In the genomic region with DNA sequence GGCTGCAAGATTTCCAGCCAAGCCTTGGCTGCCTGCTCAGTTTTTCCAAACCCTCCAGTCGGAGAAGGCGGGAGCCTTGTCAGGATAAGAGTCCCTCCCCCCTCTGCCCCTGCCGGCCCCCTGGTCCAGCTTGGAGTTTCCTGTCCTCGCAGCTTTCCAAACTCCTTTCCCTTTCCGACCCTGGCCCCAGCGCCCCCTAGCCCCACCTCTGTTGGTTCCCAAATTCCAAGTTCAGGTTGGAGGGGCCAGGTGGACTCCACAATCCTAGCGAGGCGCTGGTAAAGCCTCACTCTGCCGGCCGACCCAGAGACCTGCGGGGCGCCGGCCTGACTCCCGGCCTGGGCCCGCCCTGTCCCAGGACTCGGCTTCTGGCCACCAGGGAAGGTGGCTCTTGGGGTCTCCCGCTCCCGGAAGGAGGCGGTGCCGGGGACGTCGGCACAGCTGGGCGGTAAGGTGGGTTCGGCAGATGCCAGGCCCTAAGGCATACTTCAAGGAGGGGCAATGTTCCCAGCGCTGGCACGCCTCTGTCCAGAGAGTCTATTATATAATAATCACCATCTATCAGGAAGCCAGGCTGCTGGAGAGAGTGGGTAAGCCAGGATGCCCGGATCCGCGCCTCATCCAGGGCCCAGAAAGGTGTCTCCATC, we compare ENCODE assay signal across 9 mouse cellular contexts. TPM values are rescaled to one million over a fixed set of nuclear protein-coding genes. Genes with fewer than 3 reads are reported as not detected.
DNase-seq lines count a peak whose midpoint lies in the region; ATAC-seq and TF ChIP-seq lines count a peak whose summit lies in the region.
"Had no signal": no experiment of that assay in that cellular context is flagged by ENCODE, and none has a peak within 500 bp of the region (broad histone marks: within the 10 kb centered on the region; RNA-seq: fewer than 3 reads in every experiment).

No protein-coding gene starts in this region.

- H3K9me3 ChIP-seq in forebrain, postnatal 0 days (ENCODE audit: low read length): no peaks in the 10 kb centered on the region
- H3K9me3 ChIP-seq in hindbrain, embryonic 11.5 days (ENCODE audit: control insufficient read depth, low read length): no peaks in the 10 kb centered on the region

- H3K36me3 ChIP-seq in forebrain, postnatal 0 days (ENCODE audit: insufficient read depth): no peaks in the 10 kb centered on the region
- H3K36me3 ChIP-seq in hindbrain, embryonic 11.5 days (ENCODE audit: control insufficient read depth, insufficient read depth, low read length): no peaks in the 10 kb centered on the region

- peak; percentile 41 for TF ChIP-seq CTCF in forebrain, postnatal 0 days (IDR thresholded peaks at IDR 0.05; ENCODE audit: low read depth)

- no peaks in the 10 kb centered on the region for H3K27me3 ChIP-seq in forebrain, postnatal 0 days (ENCODE audit: insufficient read depth, low read length)
- H3K27me3 ChIP-seq in hindbrain, embryonic 11.5 days (ENCODE audit: control insufficient read depth, insufficient read depth, low read length): peaks cover 2% of the 10 kb centered on the region; the same call in 1 of the 2 replicates

- ATAC-seq in forebrain, postnatal 0 days: peak; percentile 67
- ATAC-seq in hindbrain, embryonic 11.5 days (ENCODE audit: low FRiP score): peak; percentile 67
- no peak for ATAC-seq in inflammation-experienced regulatory T-cells, adult 6 months

- peak overlapping the region; percentile 91 for H3K4me2 ChIP-seq in forebrain, postnatal 0 days (ENCODE audit: low read depth)
- H3K4me2 ChIP-seq in hindbrain, embryonic 11.5 days (replicated peaks; ENCODE audit: low read depth, low read length): peak overlapping the region; percentile 98

- peak; percentile 88 for DNase-seq in MN1 (ENCODE audit: low spot score)
- peak; percentile 77 for DNase-seq in cerebellum, adult 11 months
- peak; percentile 91 for DNase-seq in forebrain, postnatal 0 days
- DNase-seq in hindbrain, embryonic 11.5 days (ENCODE audit: low spot score): peak; percentile 88
- peak; percentile 67 to 75 for DNase-seq in layer of hippocampus, postnatal 36 days
- DNase-seq in lung, postnatal 25 days (ENCODE audit: low spot score): peak; percentile 85
- DNase-seq in skeletal muscle tissue, adult 2 months (ENCODE audit: low read depth, low spot score): peak; percentile 72

- 3% methylated on average over 29 of the region's 29 CpGs for WGBS in forebrain, postnatal 0 days
- WGBS in hindbrain, embryonic 11.5 days: under 1% methylated on average over 27 of the region's 29 CpGs

- H3K27ac ChIP-seq in forebrain, postnatal 0 days (ENCODE audit: low read depth, low read length): peak overlapping the region; percentile 94
- peak overlapping the region; percentile 86 for H3K27ac ChIP-seq in hindbrain, embryonic 11.5 days (ENCODE audit: low read depth, low read length)

- H3K4me3 ChIP-seq in forebrain, postnatal 0 days (ENCODE audit: low read depth, low read length): peak overlapping the region; percentile 75
- peak overlapping the region; percentile 61 for H3K4me3 ChIP-seq in hindbrain, embryonic 11.5 days (ENCODE audit: low read depth, low read length)

- H3K4me1 ChIP-seq in forebrain, postnatal 0 days (ENCODE audit: insufficient read depth): peaks cover 14% of the 10 kb centered on the region; the same call in 1 of the 2 replicates
- peaks cover 3% of the 10 kb centered on the region; the same call in 1 of the 2 replicates for H3K4me1 ChIP-seq in hindbrain, embryonic 11.5 days (replicated peaks; ENCODE audit: control insufficient read depth, insufficient read depth, low read length)

- H3K9ac ChIP-seq in forebrain, postnatal 0 days: peak overlapping the region; percentile 75
- H3K9ac ChIP-seq in hindbrain, embryonic 11.5 days (ENCODE audit: low read depth, low read length): peak overlapping the region; percentile 62

RNA-seq across cellular contexts. Expression of a gene that starts 3.5 kb away (rescaled TPM):
- 29.2 and 38.7 TPM in 2 replicates for total RNA-seq in forebrain, postnatal 0 days (2014; rRNA removed)
- 9.3 and 13.0 TPM in 2 replicates for polyA plus RNA-seq in forebrain, postnatal 0 days (2015; fragmentation: Nextera tagmentation; extraction: Ambion mirVana)
- polyA plus RNA-seq in hindbrain, embryonic 11.5 days (2014; fragmentation: Nextera tagmentation; extraction: Ambion mirVana): 8.6 and 10.1 TPM in 2 replicates
- 10 to 100 TPM; 70.9 to 75.7 TPM for total RNA-seq in layer of hippocampus, postnatal 36 days (2021)
- polyA plus RNA-seq in inflammation-experienced regulatory T-cells, adult 6 months (2017; shearing (Covaris generic)): 10 to 100 TPM; 11.1 to 12.4 (median 12.2) TPM

RNA-seq across cellular contexts. Expression of a gene that starts 24.3 kb away (rescaled TPM):
- total RNA-seq in forebrain, postnatal 0 days (2014; rRNA removed): not detected in 2 replicates
- polyA plus RNA-seq in forebrain, postnatal 0 days (2015; fragmentation: Nextera tagmentation; extraction: Ambion mirVana): not detected in 2 replicates
- polyA plus RNA-seq in hindbrain, embryonic 11.5 days (2014; fragmentation: Nextera tagmentation; extraction: Ambion mirVana): 0.83 TPM in 1 of 2 replicates, not detected in the other
- not detected for total RNA-seq in layer of hippocampus, postnatal 36 days (2021)
- polyA plus RNA-seq in inflammation-experienced regulatory T-cells, adult 6 months (2017; shearing (Covaris generic)): not detected
- total RNA-seq: hematopoietic stem cell, adult 5-6 weeks had no signal

RNA-seq across cellular contexts. Expression of a gene that starts 38.1 kb away (rescaled TPM):
- total RNA-seq in forebrain, postnatal 0 days (2014; rRNA removed): not detected in 2 replicates
- polyA plus RNA-seq in forebrain, postnatal 0 days (2015; fragmentation: Nextera tagmentation; extraction: Ambion mirVana): not detected in 2 replicates
- polyA plus RNA-seq in hindbrain, embryonic 11.5 days (2014; fragmentation: Nextera tagmentation; extraction: Ambion mirVana): not detected in 2 replicates
- not detected for total RNA-seq in layer of hippocampus, postnatal 36 days (2021)
- under 1 TPM in 2 of 3 experiments, not detected in 1; 0.17 to 0.72 TPM for polyA plus RNA-seq in inflammation-experienced regulatory T-cells, adult 6 months (2017; shearing (Covaris generic))
- total RNA-seq: hematopoietic stem cell, adult 5-6 weeks had no signal
